Mouse (Mus musculus) left cerebral cortex, adult 2 months (tissue): ENCODE data around the gene Srm. TPM values are rescaled to one million over a fixed set of nuclear protein-coding genes. Genes with fewer than 3 reads are reported as not detected.

Experiments
- DNase-seq, 2 experiments: peaks; one replicate each; pipeline ENCODE4 v3.0.0; 2021 to 2022; ENCODE audit warnings: low spot score in 2 of 2, mixed read lengths in 1 of 2; ENCODE audit errors: extremely low spot score in 1 of 2
- H3K27ac ChIP-seq: fragments of 200-600 bp; 2 replicates; pipeline ENCODE4 v1.8.1; 2022
- H3K4me3 ChIP-seq: fragments of 200-600 bp; 2 replicates; pipeline ENCODE4 v1.8.1; 2022
- CTCF ChIP-seq: fragments of 200-600 bp; IDR thresholded peaks from 2 replicates; pipeline ENCODE4 v1.8.1; 2022; ENCODE audit warnings: antibody characterized with exemption, mild to moderate bottlenecking, moderate library complexity
- intact Hi-C: fragments of 180-260 bp; cut with DNase I; formaldehyde crosslinking; loops from one replicate; pipeline ENCODE4 v1.15.1; 2025
- long read RNA-seq, 2 experiments: library from polyadenylated mRNA; stranded (forward); transcript quantifications; one replicate each; pipeline ENCODE4 v2.0.0; 2021; ENCODE audit warnings: borderline mapping rate in 2 of 2
- total RNA-seq, 2 experiments: library from RNA; stranded (reverse); gene quantifications; 2 replicates each; pipeline ENCODE4 v1.2.3; 2021

The Srm gene
- total RNA-seq, result 10 to 100 TPM; 77.2 to 77.4 TPM
- long read RNA-seq, experiment 1, transcript Srm-201 (7 exons, 1,338 nt), result major isoform, 66 of 91 reads
- long read RNA-seq, experiment 1, partial matches to known transcripts, result 13 of 91 reads
- long read RNA-seq, experiment 1, other reads (novel, unspliced or antisense), result 11 of 91 reads
- long read RNA-seq, experiment 2, transcript Srm-201 (7 exons, 1,338 nt), result major isoform, 45 of 65 reads
- long read RNA-seq, experiment 2, partial matches to known transcripts, result 5 of 65 reads
- long read RNA-seq, experiment 2, other reads (novel, unspliced or antisense), result 15 of 65 reads

GRCm38 (mm10) chr4:148591171-148591630 is at the start of gene Srm:
Gene Srm, plus strand, starts transcription at chr4:148591503.
- Histone ChIP-seq H3K27ac (peak within 1 kb of the TSS; percentile 90), H3K4me3 (peak within 1 kb of the TSS; percentile 89)
- intact Hi-C loops, result no loop called here
- no peak for TF ChIP-seq CTCF
- DNase-seq, result peak; percentile 97 to 98

- no peak for TF ChIP-seq CTCF
- H3K27ac ChIP-seq, result no peak overlapping the region
- intact Hi-C loops, result no loop called here
These were observed 42.2 kb upstream of the Srm start for GRCm38 (mm10) chr4:148549106-148549505.

GRCm38 (mm10) chr4:148557766-148558165 is 33.5 kb upstream of the Srm start:
- intact Hi-C loops, result loop anchor here (5.0 kb wide), 1 partner anchor 50 kb away; no protein-coding TSS in a partner anchor

More at GRCm38 (mm10) chr4:148549106-148549505, 42.2 kb upstream of the Srm start:
- DNase-seq, result no peak
- no peak overlapping the region for H3K4me3 ChIP-seq

GRCm38 (mm10) chr4:148558297-148559000 is 32.9 kb upstream of the Srm start, which contains the start of gene Exosc10:
Gene Exosc10, plus strand, starts transcription at chr4:148558429.
- peak within 1 kb of the TSS; percentile 99 for H3K27ac ChIP-seq
- intact Hi-C loops, result loop anchor here (5.0 kb wide), 1 partner anchor 49 kb away; no protein-coding TSS in a partner anchor
- TF ChIP-seq CTCF, result no peak
- peak within 1 kb of the TSS; percentile 77 for H3K4me3 ChIP-seq
- peak; percentile 85 to 86 for DNase-seq

More at GRCm38 (mm10) chr4:148557766-148558165, 33.5 kb upstream of the Srm start:
- Histone ChIP-seq H3K4me3 (peak overlapping the region; percentile 77), H3K27ac (peak overlapping the region; percentile 99)
- TF ChIP-seq CTCF, result no peak
- DNase-seq, result no peak

GRCm38 (mm10) chr4:148562676-148563075 is 28.6 kb upstream of the Srm start:
- no peak overlapping the region for H3K4me3 ChIP-seq
- DNase-seq, result no peak
- no peak overlapping the region for H3K27ac ChIP-seq
- intact Hi-C loops, result loop anchor here (2.0 kb wide), 1 partner anchor 14 kb away; no protein-coding TSS in a partner anchor
- no peak for TF ChIP-seq CTCF

- TF ChIP-seq CTCF, result no peak
- intact Hi-C loops, result loop anchor here (2.0 kb wide), 1 partner anchor 13 kb away; no protein-coding TSS in a partner anchor
- Histone ChIP-seq H3K4me3 (no peak overlapping the region), H3K27ac (no peak overlapping the region)
- no peak for DNase-seq
These were observed 27.7 kb upstream of the Srm start for GRCm38 (mm10) chr4:148563595-148563994.

- intact Hi-C loops, result no loop called here
- no peak overlapping the region for H3K27ac ChIP-seq
- TF ChIP-seq CTCF, result no peak
- DNase-seq, result no peak
- no peak overlapping the region for H3K4me3 ChIP-seq
These were observed 21.2 kb upstream of the Srm start for GRCm38 (mm10) chr4:148570138-148570537.

GRCm38 (mm10) chr4:148570693-148571295 is 20.5 kb upstream of the Srm start:
- no peak for DNase-seq
- Histone ChIP-seq H3K4me3 (no peak overlapping the region), H3K27ac (no peak overlapping the region)
- intact Hi-C loops, result no loop called here
- TF ChIP-seq CTCF, result no peak

GRCm38 (mm10) chr4:148573222-148573621 is 18.1 kb upstream of the Srm start:
- TF ChIP-seq CTCF, result no peak
- no peak for DNase-seq
- no peak overlapping the region for H3K4me3 ChIP-seq
- no peak overlapping the region for H3K27ac ChIP-seq
- intact Hi-C loops, result no loop called here

- no peak overlapping the region for H3K27ac ChIP-seq
- TF ChIP-seq CTCF, result no peak
- no peak for DNase-seq
- H3K4me3 ChIP-seq, result no peak overlapping the region
- intact Hi-C loops, result no loop called here
These were observed 10.5 kb upstream of the Srm start for GRCm38 (mm10) chr4:148580765-148581164.

GRCm38 (mm10) chr4:148581422-148581821 is 9.9 kb upstream of the Srm start:
- no peak for DNase-seq
- H3K4me3 ChIP-seq, result no peak overlapping the region
- TF ChIP-seq CTCF, result no peak
- intact Hi-C loops, result no loop called here
- no peak overlapping the region for H3K27ac ChIP-seq

- Histone ChIP-seq H3K4me3 (no peak overlapping the region), H3K27ac (no peak overlapping the region)
- TF ChIP-seq CTCF, result no peak
- intact Hi-C loops, result no loop called here
- no peak for DNase-seq
These were observed 8.0 kb upstream of the Srm start for GRCm38 (mm10) chr4:148583257-148583656.
